Mouse (Mus musculus) thymus, adult 2 months (tissue): ENCODE results near the gene 4930503B20Rik.

Experiments used
- CTCF ChIP-seq: fragments of 200-500 bp; IDR thresholded peaks from 2 replicates; pipeline ENCODE4 v1.5.1; 2012; ENCODE audit warnings: mild to moderate bottlenecking, control low read depth, low read length, moderate library complexity, borderline replicate concordance; ENCODE audit not compliant: control insufficient read depth, poor library complexity, insufficient read depth; ENCODE audit errors: extremely low read depth
- POLR2A ChIP-seq: fragments of 200-500 bp; IDR thresholded peaks from 2 replicates; pipeline ENCODE4 v1.6.1; 2012; ENCODE audit warnings: mild to moderate bottlenecking, low read length, control low read depth, moderate library complexity; ENCODE audit not compliant: control insufficient read depth, poor library complexity, insufficient read depth; ENCODE audit errors: extremely low read depth

DNA sequence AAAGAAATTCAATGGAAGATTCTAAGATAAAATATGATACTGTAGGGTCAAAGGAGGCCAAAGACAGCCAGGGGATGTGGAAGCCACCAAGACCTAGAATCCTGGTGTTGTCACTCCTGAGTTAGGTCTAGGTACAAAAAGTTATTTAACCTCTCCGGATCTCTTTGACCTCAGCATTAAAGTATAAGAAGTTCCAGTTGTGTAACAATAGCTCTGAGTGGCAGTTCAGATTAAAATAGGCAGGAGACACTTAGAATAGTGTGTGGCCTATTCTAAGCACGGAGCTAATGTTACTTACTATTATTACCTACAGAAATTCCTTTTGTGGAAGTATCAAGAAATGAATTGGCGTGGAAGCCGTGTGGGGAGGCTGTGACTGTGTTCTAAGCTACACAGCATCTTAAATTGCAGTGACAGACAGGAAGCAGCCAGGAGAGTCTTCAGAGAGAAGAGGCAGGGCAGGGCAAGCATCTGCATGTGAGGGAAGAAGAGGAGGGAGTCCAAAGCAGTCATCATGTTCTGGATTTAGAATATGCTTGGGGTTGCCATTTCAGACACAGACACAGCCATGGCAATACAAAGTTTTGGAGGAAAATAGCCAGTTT lies 36.1 kb upstream of the 4930503B20Rik start:
- TF ChIP-seq CTCF: no peak
- TF ChIP-seq POLR2A: no peak
